Mouse (Mus musculus) G1E (cell line): Measurements from ENCODE around the gene Tpbgl.

Source experiments
- CTCF ChIP-seq: IDR thresholded peaks from 2 replicates; pipeline ENCODE4 v1.5.1; 2012; ENCODE audit warnings: low read depth, low read length, inconsistent platforms, mixed read lengths
- GATA1 ChIP-seq: IDR thresholded peaks from 2 replicates; pipeline ENCODE4 v1.6.1; 2012; ENCODE audit warnings: borderline replicate concordance, low read length, inconsistent platforms, mixed read lengths
- TAL1 ChIP-seq: conservative IDR thresholded peaks from 2 replicates; pipeline ENCODE4 v1.6.1; 2012; ENCODE audit warnings: low read depth, low read length, inconsistent platforms, mixed read lengths

DNA sequence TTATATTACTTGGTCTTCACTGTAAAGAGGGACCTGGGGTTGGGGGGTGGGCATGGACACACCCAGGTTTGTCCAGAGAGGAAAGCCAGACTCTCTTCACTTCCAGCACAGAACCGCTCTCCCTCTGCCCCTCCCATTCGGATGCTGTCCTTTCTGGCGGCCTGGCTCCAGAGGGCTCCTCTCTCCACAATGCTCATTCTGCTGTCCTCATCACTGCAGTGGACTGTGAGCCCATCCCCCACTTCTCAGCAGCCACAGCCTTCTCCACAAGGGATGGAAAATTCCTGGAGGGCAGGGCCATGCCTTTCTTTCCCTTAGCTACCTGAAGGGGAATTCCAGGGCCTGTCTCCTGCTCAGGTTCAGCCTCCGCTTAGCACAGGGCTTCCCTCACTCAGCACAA is 41.9 kb upstream of the Tpbgl start:
- TF ChIP-seq CTCF (no peak), GATA1 (no peak), TAL1 (no peak)
